Mouse (Mus musculus) thymus, adult 2 months (tissue): ENCODE data around the gene Tmtc1.

Source experiments
- CTCF ChIP-seq: fragments of 200-500 bp; IDR thresholded peaks from 2 replicates; pipeline ENCODE4 v1.5.1; 2012; ENCODE audit warnings: mild to moderate bottlenecking, control low read depth, low read length, moderate library complexity, borderline replicate concordance; ENCODE audit not compliant: control insufficient read depth, poor library complexity, insufficient read depth; ENCODE audit errors: extremely low read depth
- POLR2A ChIP-seq: fragments of 200-500 bp; IDR thresholded peaks from 2 replicates; pipeline ENCODE4 v1.6.1; 2012; ENCODE audit warnings: mild to moderate bottlenecking, low read length, control low read depth, moderate library complexity; ENCODE audit not compliant: control insufficient read depth, poor library complexity, insufficient read depth; ENCODE audit errors: extremely low read depth

GRCm38 (mm10) chr6:148244836-148245235 is 199.4 kb downstream of the Tmtc1 start:
- no peak for TF ChIP-seq CTCF
- no peak for TF ChIP-seq POLR2A
